Mouse (Mus musculus): ENCODE results near the gene Slain1. TPM values are rescaled to one million over a fixed set of nuclear protein-coding genes. Genes with fewer than 3 reads are reported as not detected.

The Slain1 gene
- polyA plus RNA-seq, 1 experiment from 2014 or later = 17.1 TPM

DNA sequence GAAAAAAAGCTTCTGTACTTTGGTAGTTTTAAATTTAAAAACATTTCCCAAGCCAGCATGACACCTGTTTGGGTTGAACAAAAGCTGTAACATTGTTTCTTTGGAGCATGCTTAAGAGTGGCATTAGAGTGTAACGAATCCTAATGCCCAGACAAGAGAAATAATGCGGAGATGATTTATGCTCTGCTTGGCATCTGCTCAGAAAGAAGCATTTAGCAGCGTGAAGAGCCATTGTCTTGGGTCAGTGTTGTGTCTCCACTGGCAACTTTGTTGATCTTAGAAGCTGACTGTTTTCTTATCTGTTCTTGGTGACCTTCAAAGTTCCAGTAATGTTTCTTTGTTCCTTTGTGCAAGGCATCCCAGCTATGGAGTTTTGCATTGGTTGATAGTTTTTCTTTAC is 6.1 kb upstream of the Slain1 start:
- no peak for ATAC-seq (replicated peaks; ENCODE audit: low FRiP score)
- Histone ChIP-seq H3K27me3 (ENCODE audit: control insufficient read depth, insufficient read depth, low read length) (no peaks in the 10 kb centered on the region), H3K9ac (ENCODE audit: low read length) (no peak overlapping the region), H3K4me3 (ENCODE audit: low read depth, low read length) (no peak overlapping the region), H3K9me3 (ENCODE audit: control insufficient read depth, low read length) (no peaks in the 10 kb centered on the region), H3K4me1 (replicated peaks; ENCODE audit: control insufficient read depth, insufficient read depth, low read length) (peaks cover 3% of the 10 kb centered on the region; the same call in 1 of the 2 replicates), H3K27ac (ENCODE audit: low read depth, low read length) (no peak overlapping the region), H3K36me3 (ENCODE audit: control insufficient read depth, insufficient read depth, low read length) (no peaks in the 10 kb centered on the region), H3K4me2 (ENCODE audit: low read depth, low read length, severe bottlenecking) (no peak overlapping the region)
- WGBS = 70% methylated on average over 3 of the region's 3 CpGs
- DNase-seq (ENCODE audit: low spot score) = no peak

GRCm38 (mm10) chr14:103647981-103648380 is 2.0 kb upstream of the Slain1 start:
- ATAC-seq (replicated peaks; ENCODE audit: low FRiP score) (no peak), DNase-seq (ENCODE audit: low spot score) (no peak)
- H3K9me3 ChIP-seq (ENCODE audit: control insufficient read depth, low read length) = no peaks in the 10 kb centered on the region
- no peak overlapping the region for H3K4me3 ChIP-seq (ENCODE audit: low read depth, low read length)
- no peaks in the 10 kb centered on the region for H3K27me3 ChIP-seq (ENCODE audit: control insufficient read depth, insufficient read depth, low read length)
- peaks cover 7% of the 10 kb centered on the region for H3K4me1 ChIP-seq (replicated peaks; ENCODE audit: control insufficient read depth, insufficient read depth, low read length)
- no peak overlapping the region for H3K4me2 ChIP-seq (ENCODE audit: low read depth, low read length, severe bottlenecking)
- H3K9ac ChIP-seq (ENCODE audit: low read length) = peak overlapping the region; percentile 5; the same call in 1 of the 2 replicates
- peak overlapping the region; percentile 57; the same call in 1 of the 2 replicates for H3K27ac ChIP-seq (ENCODE audit: low read depth, low read length)
- H3K36me3 ChIP-seq (ENCODE audit: control insufficient read depth, insufficient read depth, low read length) = no peaks in the 10 kb centered on the region
- 24% methylated on average over 2 of the region's 2 CpGs for WGBS

DNA sequence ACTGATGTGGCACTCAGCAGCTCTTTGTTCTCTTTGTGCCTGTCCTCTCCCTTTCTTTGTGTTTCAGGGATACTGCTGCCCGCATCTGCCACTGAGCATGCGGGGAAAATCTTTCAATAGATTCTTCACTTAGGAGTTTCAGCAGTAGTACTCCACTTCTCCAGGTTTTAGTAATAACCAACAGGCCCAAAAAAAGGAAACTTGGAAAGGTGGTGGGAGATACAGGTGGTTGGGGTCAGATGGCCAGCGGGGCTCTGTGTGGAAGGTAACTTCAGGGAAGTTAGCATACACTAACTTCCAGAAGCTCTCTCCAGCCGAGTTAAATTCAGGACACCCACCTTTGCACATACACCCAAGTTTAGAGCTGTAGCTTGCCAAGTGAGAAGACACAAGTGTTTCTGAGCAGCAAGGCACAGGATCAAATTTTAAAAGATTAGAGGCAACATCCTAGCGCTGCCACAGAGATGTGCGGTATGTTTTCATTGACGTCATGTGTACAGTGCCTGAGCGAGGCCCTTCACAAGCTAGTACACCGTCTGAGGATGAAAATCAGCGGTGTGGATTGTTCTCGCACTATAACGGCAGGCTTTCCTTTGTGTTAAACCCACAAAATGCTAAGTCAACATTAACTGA is 1.3 kb upstream of the Slain1 start:
- peak overlapping the region; percentile 29 for H3K9ac ChIP-seq (ENCODE audit: low read length)
- no peaks in the 10 kb centered on the region for H3K9me3 ChIP-seq (ENCODE audit: control insufficient read depth, low read length)
- no peak for ATAC-seq (replicated peaks; ENCODE audit: low FRiP score)
- H3K36me3 ChIP-seq (ENCODE audit: control insufficient read depth, insufficient read depth, low read length) = no peaks in the 10 kb centered on the region
- H3K4me2 ChIP-seq (ENCODE audit: low read depth, low read length, severe bottlenecking) = peak overlapping the region; percentile 37
- no peaks in the 10 kb centered on the region for H3K27me3 ChIP-seq (ENCODE audit: control insufficient read depth, insufficient read depth, low read length)
- peak overlapping the region; percentile 6; the same call in 1 of the 2 replicates for H3K4me3 ChIP-seq (ENCODE audit: low read depth, low read length)
- H3K4me1 ChIP-seq (replicated peaks; ENCODE audit: control insufficient read depth, insufficient read depth, low read length) = peaks cover 7% of the 10 kb centered on the region
- peak overlapping the region; percentile 57; the same call in 1 of the 2 replicates for H3K27ac ChIP-seq (ENCODE audit: low read depth, low read length)
- WGBS = 25% methylated on average over 12 of the region's 12 CpGs
- peak; percentile 62 for DNase-seq (ENCODE audit: low spot score)

GRCm38 (mm10) chr14:103649302-103649701 is 726 bp upstream of the Slain1 start:
- Histone ChIP-seq H3K9me3 (ENCODE audit: control insufficient read depth, low read length) (no peaks in the 10 kb centered on the region), H3K27me3 (ENCODE audit: control insufficient read depth, insufficient read depth, low read length) (no peaks in the 10 kb centered on the region), H3K36me3 (ENCODE audit: control insufficient read depth, insufficient read depth, low read length) (no peaks in the 10 kb centered on the region), H3K4me1 (replicated peaks; ENCODE audit: control insufficient read depth, insufficient read depth, low read length) (peaks cover 7% of the 10 kb centered on the region), H3K27ac (ENCODE audit: low read depth, low read length) (no peak overlapping the region), H3K4me3 (ENCODE audit: low read depth, low read length) (peak overlapping the region; percentile 97), H3K4me2 (ENCODE audit: low read depth, low read length, severe bottlenecking) (peak overlapping the region; percentile 72; the same call in 1 of the 2 replicates), H3K9ac (ENCODE audit: low read length) (peak overlapping the region; percentile 97; the same call in 1 of the 2 replicates)
- no peak for ATAC-seq (replicated peaks; ENCODE audit: low FRiP score)
- no peak for DNase-seq (ENCODE audit: low spot score)
- WGBS = 39% methylated on average over 4 of the region's 4 CpGs

DNA sequence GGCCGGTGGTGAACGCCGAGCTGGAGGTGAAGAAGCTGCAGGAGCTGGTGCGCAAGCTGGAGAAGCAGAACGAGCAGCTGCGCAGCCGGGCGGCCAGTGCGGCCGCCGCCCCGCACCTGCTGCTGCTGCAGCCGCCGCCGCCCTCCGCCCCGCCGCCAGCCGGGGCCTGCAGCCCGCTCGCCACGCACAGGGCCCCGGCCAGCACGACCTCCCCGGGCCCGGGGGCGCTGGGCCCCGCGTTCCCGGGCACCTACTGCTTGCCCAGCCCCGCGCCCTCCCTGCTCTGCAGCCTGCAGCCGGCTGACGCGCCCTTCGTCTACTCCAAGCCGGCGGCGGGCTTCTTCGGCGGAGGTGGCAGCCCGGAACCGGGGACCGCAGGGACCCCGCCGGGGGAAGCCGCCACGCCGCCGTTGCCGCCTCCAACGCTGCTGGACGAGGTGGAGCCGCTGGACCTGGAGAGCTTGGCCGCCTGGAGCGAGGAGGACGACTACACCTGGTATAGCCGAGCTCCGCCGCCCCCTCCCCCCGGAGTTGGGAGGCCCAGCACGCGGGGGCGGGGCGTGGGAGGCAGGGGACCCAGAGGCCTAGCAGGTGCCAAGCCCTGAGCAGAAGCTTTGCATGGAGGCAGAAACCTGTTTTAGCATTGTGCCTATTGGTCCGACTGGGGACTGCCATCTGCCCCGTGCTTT is 529 bp downstream of the Slain1 start:
- WGBS = under 1% methylated on average over 61 of the region's 67 CpGs
- DNase-seq (ENCODE audit: low spot score) = peak; percentile 85

DNA sequence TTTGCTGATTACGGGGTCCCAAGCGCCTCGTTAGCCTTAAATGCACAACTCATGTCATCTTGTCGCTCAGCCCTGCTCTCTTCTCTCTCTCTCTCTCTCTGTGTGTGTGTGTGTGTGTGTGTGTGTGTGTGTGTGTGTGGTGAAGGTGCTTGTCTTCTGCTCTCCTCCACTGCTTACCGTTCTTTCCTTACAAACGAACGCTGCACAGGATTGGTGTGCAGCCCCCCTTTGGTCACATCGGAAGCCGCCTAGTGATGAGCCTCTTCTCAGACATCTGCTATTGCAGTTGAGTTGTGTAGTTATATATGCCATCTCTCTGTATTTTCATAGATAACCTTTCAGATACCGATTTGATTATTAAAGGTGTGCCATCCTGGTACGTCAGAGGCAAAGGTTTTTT is 1.1 kb downstream of the Slain1 start:
- Histone ChIP-seq H3K9me3 (ENCODE audit: control insufficient read depth, low read length) (no peaks in the 10 kb centered on the region), H3K4me2 (ENCODE audit: low read depth, low read length, severe bottlenecking) (peak overlapping the region; percentile 72), H3K4me3 (ENCODE audit: low read depth, low read length) (peak overlapping the region; percentile 97), H3K9ac (ENCODE audit: low read length) (peak overlapping the region; percentile 97), H3K36me3 (ENCODE audit: control insufficient read depth, insufficient read depth, low read length) (no peaks in the 10 kb centered on the region), H3K4me1 (replicated peaks; ENCODE audit: control insufficient read depth, insufficient read depth, low read length) (peaks cover 7% of the 10 kb centered on the region), H3K27me3 (ENCODE audit: control insufficient read depth, insufficient read depth, low read length) (no peaks in the 10 kb centered on the region), H3K27ac (ENCODE audit: low read depth, low read length) (peak overlapping the region; percentile 96)
- no peak for ATAC-seq (replicated peaks; ENCODE audit: low FRiP score)
- WGBS = 2% methylated on average over 11 of the region's 11 CpGs
- DNase-seq (ENCODE audit: low spot score) = no peak

More for the DNA sequence above, 529 bp downstream of the Slain1 start:
- Histone ChIP-seq H3K4me2 (ENCODE audit: low read depth, low read length, severe bottlenecking) (peak overlapping the region; percentile 72), H3K27ac (ENCODE audit: low read depth, low read length) (peak overlapping the region; percentile 96), H3K9me3 (ENCODE audit: control insufficient read depth, low read length) (no peaks in the 10 kb centered on the region), H3K4me3 (ENCODE audit: low read depth, low read length) (peak overlapping the region; percentile 97), H3K36me3 (ENCODE audit: control insufficient read depth, insufficient read depth, low read length) (no peaks in the 10 kb centered on the region), H3K4me1 (replicated peaks; ENCODE audit: control insufficient read depth, insufficient read depth, low read length) (peaks cover 7% of the 10 kb centered on the region), H3K27me3 (ENCODE audit: control insufficient read depth, insufficient read depth, low read length) (no peaks in the 10 kb centered on the region), H3K9ac (ENCODE audit: low read length) (peak overlapping the region; percentile 97)
- peak; percentile 74 for ATAC-seq (replicated peaks; ENCODE audit: low FRiP score)

DNA sequence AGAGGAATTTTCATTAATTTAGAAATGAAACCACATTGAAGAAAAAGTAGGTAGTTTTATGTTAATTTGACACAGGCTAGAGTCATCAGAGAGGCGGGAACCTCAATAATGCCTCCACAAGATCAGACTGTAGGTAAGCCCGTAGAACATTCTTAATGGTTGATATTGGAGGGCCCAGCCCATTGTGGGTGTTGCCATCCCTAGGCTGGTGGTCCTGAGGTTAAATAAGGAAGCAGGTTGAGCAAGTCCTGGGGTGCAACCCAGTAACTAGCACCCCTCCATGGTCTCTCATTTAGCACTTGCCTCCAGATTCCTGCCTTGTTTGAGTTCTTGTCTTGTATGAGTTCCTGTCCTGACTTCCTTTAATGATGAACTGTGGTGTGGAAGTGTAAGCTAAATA is 1.5 kb downstream of the Slain1 start:
- Histone ChIP-seq H3K27ac (ENCODE audit: low read depth, low read length) (no peak overlapping the region), H3K4me1 (replicated peaks; ENCODE audit: control insufficient read depth, insufficient read depth, low read length) (peaks cover 7% of the 10 kb centered on the region), H3K9ac (ENCODE audit: low read length) (peak overlapping the region; percentile 97), H3K36me3 (ENCODE audit: control insufficient read depth, insufficient read depth, low read length) (no peaks in the 10 kb centered on the region), H3K9me3 (ENCODE audit: control insufficient read depth, low read length) (no peaks in the 10 kb centered on the region), H3K27me3 (ENCODE audit: control insufficient read depth, insufficient read depth, low read length) (no peaks in the 10 kb centered on the region), H3K4me2 (ENCODE audit: low read depth, low read length, severe bottlenecking) (peak overlapping the region; percentile 72), H3K4me3 (ENCODE audit: low read depth, low read length) (peak overlapping the region; percentile 97)
- no peak for DNase-seq (ENCODE audit: low spot score)
- no peak for ATAC-seq (replicated peaks; ENCODE audit: low FRiP score)
- WGBS = 44% methylated on average over 2 of the region's 2 CpGs

- peaks cover 7% of the 10 kb centered on the region for H3K4me1 ChIP-seq (replicated peaks; ENCODE audit: control insufficient read depth, insufficient read depth, low read length)
Measured at GRCm38 (mm10) chr14:103652524-103652923, 2.5 kb downstream of the Slain1 start.

More at GRCm38 (mm10) chr14:103652524-103652923, 2.5 kb downstream of the Slain1 start:
- WGBS = 82% methylated on average over 5 of the region's 5 CpGs
- Histone ChIP-seq H3K4me2 (ENCODE audit: low read depth, low read length, severe bottlenecking) (0 out of 2 replicates have a peak overlapping the region, but pooled peaks have one; percentile 15), H3K9me3 (ENCODE audit: control insufficient read depth, low read length) (no peaks in the 10 kb centered on the region), H3K4me3 (ENCODE audit: low read depth, low read length) (no peak overlapping the region; the same call in 1 of the 2 replicates), H3K27ac (ENCODE audit: low read depth, low read length) (no peak overlapping the region), H3K36me3 (ENCODE audit: control insufficient read depth, insufficient read depth, low read length) (no peaks in the 10 kb centered on the region; the same call in 1 of the 2 replicates), H3K27me3 (ENCODE audit: control insufficient read depth, insufficient read depth, low read length) (no peaks in the 10 kb centered on the region), H3K9ac (ENCODE audit: low read length) (no peak overlapping the region)
- DNase-seq (ENCODE audit: low spot score) (no peak), ATAC-seq (replicated peaks; ENCODE audit: low FRiP score) (no peak)

Measured in forebrain, embryonic 11.5 days (tissue).